Mouse (Mus musculus): ENCODE measurements around the gene Drd2. TPM values are rescaled to one million over a fixed set of nuclear protein-coding genes. Genes with fewer than 3 reads are reported as not detected.

Gene Drd2
- polyA plus RNA-seq, 1 experiment from 2014 or later, result not detected

Other genes with a start within 250 kb of the Drd2 start
- gene Gm4894, start 90.1 kb upstream of the Drd2 start, polyA plus RNA-seq (2014; fragmentation: Nextera tagmentation; extraction: Ambion mirVana), result not detected in 2 replicates
- not detected in 2 replicates for gene Ankk1, start 86.4 kb downstream of the Drd2 start, polyA plus RNA-seq (2014; fragmentation: Nextera tagmentation; extraction: Ambion mirVana)
- gene Ttc12, start 145.6 kb downstream of the Drd2 start, polyA plus RNA-seq (2014; fragmentation: Nextera tagmentation; extraction: Ambion mirVana), result 1.5 and 1.9 TPM in 2 replicates

Data from heart, embryonic 11.5 days (tissue).